Mouse (Mus musculus): ENCODE measurements around the gene Gpc6. TPM values are rescaled to one million over a fixed set of nuclear protein-coding genes. Genes with fewer than 3 reads are reported as not detected.

The Gpc6 gene
- polyA plus RNA-seq, 1 experiment from 2014 or later, result 14.5 TPM

GRCm38 (mm10) chr14:117881112-117881511 lies 956.0 kb downstream of the Gpc6 start:
- H3K9me3 ChIP-seq (ENCODE audit: control insufficient read depth, low read length), result no peaks in the 10 kb centered on the region
- ATAC-seq (ENCODE audit: insufficient number of reproducible peaks, insufficient read depth, low FRiP score, low read depth), result no peak
- no peaks in the 10 kb centered on the region for H3K36me3 ChIP-seq (ENCODE audit: control insufficient read depth, insufficient read depth, low read length)
- H3K4me1 ChIP-seq (ENCODE audit: control insufficient read depth in 2 of 2, insufficient read depth in 2 of 2, low read length in 2 of 2), result no peaks in the 10 kb centered on the region
- no peak overlapping the region for H3K27ac ChIP-seq (replicated peaks in 1 of 2; ENCODE audit: control insufficient read depth in 1 of 2, insufficient read depth in 1 of 2, low read depth in 2 of 2, low read length in 2 of 2)
- no peaks in the 10 kb centered on the region for H3K27me3 ChIP-seq (ENCODE audit: control insufficient read depth, insufficient read depth, low read length)
- no peak overlapping the region for H3K9ac ChIP-seq (ENCODE audit: low read length)
- no peak overlapping the region for H3K4me2 ChIP-seq (ENCODE audit: low read length)
- WGBS, result 67% methylated on average over 6 of the region's 6 CpGs
- no peak overlapping the region for H3K4me3 ChIP-seq (ENCODE audit: control insufficient read depth in 1 of 2, insufficient read depth in 1 of 2, low read depth in 1 of 2, low read length in 2 of 2)

- Histone ChIP-seq H3K4me3 (ENCODE audit: control insufficient read depth in 1 of 2, insufficient read depth in 1 of 2, low read depth in 1 of 2, low read length in 2 of 2) (no peak overlapping the region), H3K27me3 (ENCODE audit: control insufficient read depth, insufficient read depth, low read length) (no peaks in the 10 kb centered on the region), H3K9me3 (ENCODE audit: control insufficient read depth, low read length) (no peaks in the 10 kb centered on the region), H3K4me1 (ENCODE audit: control insufficient read depth in 2 of 2, insufficient read depth in 2 of 2, low read length in 2 of 2) (no peaks in the 10 kb centered on the region), H3K9ac (ENCODE audit: low read length) (no peak overlapping the region), H3K27ac (replicated peaks in 1 of 2; ENCODE audit: control insufficient read depth in 1 of 2, insufficient read depth in 1 of 2, low read depth in 2 of 2, low read length in 2 of 2) (no peak overlapping the region), H3K36me3 (ENCODE audit: control insufficient read depth, insufficient read depth, low read length) (no peaks in the 10 kb centered on the region), H3K4me2 (ENCODE audit: low read length) (no peak overlapping the region)
- ATAC-seq (ENCODE audit: insufficient number of reproducible peaks, insufficient read depth, low FRiP score, low read depth), result no peak
- 54% methylated on average over 3 of the region's 3 CpGs for WGBS
Measured at GRCm38 (mm10) chr14:117882222-117882621, 957.1 kb downstream of the Gpc6 start.

- WGBS, result 57% methylated on average over 2 of the region's 2 CpGs
- no peaks in the 10 kb centered on the region for H3K9me3 ChIP-seq (ENCODE audit: control insufficient read depth, low read length)
Measured at GRCm38 (mm10) chr14:117889653-117890052, 964.5 kb downstream of the Gpc6 start.

GRCm38 (mm10) chr14:117891426-117891825 lies 966.3 kb downstream of the Gpc6 start:
- H3K36me3 ChIP-seq (ENCODE audit: control insufficient read depth, insufficient read depth, low read length), result no peaks in the 10 kb centered on the region
- 40% methylated on average over 7 of the region's 7 CpGs for WGBS
- H3K9ac ChIP-seq (ENCODE audit: low read length), result no peak overlapping the region
- H3K9me3 ChIP-seq (ENCODE audit: control insufficient read depth, low read length), result no peaks in the 10 kb centered on the region
- peaks cover 0 to 2% of the 10 kb centered on the region in 2 experiments; a peak in 1 of 4 replicates for H3K4me1 ChIP-seq (ENCODE audit: control insufficient read depth in 2 of 2, insufficient read depth in 2 of 2, low read length in 2 of 2)
- no peak overlapping the region for H3K4me3 ChIP-seq (ENCODE audit: control insufficient read depth in 1 of 2, insufficient read depth in 1 of 2, low read depth in 1 of 2, low read length in 2 of 2)
- no peaks in the 10 kb centered on the region; the same call in 1 of the 2 replicates for H3K27me3 ChIP-seq (ENCODE audit: control insufficient read depth, insufficient read depth, low read length)
- no peak for ATAC-seq (ENCODE audit: insufficient number of reproducible peaks, insufficient read depth, low FRiP score, low read depth)
- H3K4me2 ChIP-seq (ENCODE audit: low read length), result no peak overlapping the region
- no peak overlapping the region for H3K27ac ChIP-seq (replicated peaks in 1 of 2; ENCODE audit: control insufficient read depth in 1 of 2, insufficient read depth in 1 of 2, low read depth in 2 of 2, low read length in 2 of 2)

More at GRCm38 (mm10) chr14:117889653-117890052, 964.5 kb downstream of the Gpc6 start:
- H3K36me3 ChIP-seq (ENCODE audit: control insufficient read depth, insufficient read depth, low read length), result no peaks in the 10 kb centered on the region
- no peak overlapping the region for H3K4me2 ChIP-seq (ENCODE audit: low read length)
- no peak overlapping the region for H3K27ac ChIP-seq (replicated peaks in 1 of 2; ENCODE audit: control insufficient read depth in 1 of 2, insufficient read depth in 1 of 2, low read depth in 2 of 2, low read length in 2 of 2)
- H3K4me3 ChIP-seq (ENCODE audit: control insufficient read depth in 1 of 2, insufficient read depth in 1 of 2, low read depth in 1 of 2, low read length in 2 of 2), result no peak overlapping the region
- peaks cover 0 to 2% of the 10 kb centered on the region in 2 experiments; a peak in 1 of 4 replicates for H3K4me1 ChIP-seq (ENCODE audit: control insufficient read depth in 2 of 2, insufficient read depth in 2 of 2, low read length in 2 of 2)
- H3K27me3 ChIP-seq (ENCODE audit: control insufficient read depth, insufficient read depth, low read length), result no peaks in the 10 kb centered on the region; the same call in 1 of the 2 replicates
- ATAC-seq (ENCODE audit: insufficient number of reproducible peaks, insufficient read depth, low FRiP score, low read depth), result no peak
- no peak overlapping the region for H3K9ac ChIP-seq (ENCODE audit: low read length)

GRCm38 (mm10) chr14:117892026-117892425 lies 966.9 kb downstream of the Gpc6 start:
- Histone ChIP-seq H3K9me3 (ENCODE audit: control insufficient read depth, low read length) (no peaks in the 10 kb centered on the region), H3K4me2 (ENCODE audit: low read length) (no peak overlapping the region), H3K9ac (ENCODE audit: low read length) (no peak overlapping the region), H3K27ac (replicated peaks in 1 of 2; ENCODE audit: control insufficient read depth in 1 of 2, insufficient read depth in 1 of 2, low read depth in 2 of 2, low read length in 2 of 2) (no peak overlapping the region), H3K36me3 (ENCODE audit: control insufficient read depth, insufficient read depth, low read length) (no peaks in the 10 kb centered on the region), H3K4me3 (ENCODE audit: control insufficient read depth in 1 of 2, insufficient read depth in 1 of 2, low read depth in 1 of 2, low read length in 2 of 2) (no peak overlapping the region), H3K27me3 (ENCODE audit: control insufficient read depth, insufficient read depth, low read length) (no peaks in the 10 kb centered on the region; the same call in none of the 2 replicates), H3K4me1 (ENCODE audit: control insufficient read depth in 2 of 2, insufficient read depth in 2 of 2, low read length in 2 of 2) (peaks cover 0 to 2% of the 10 kb centered on the region in 2 experiments; a peak in 1 of 4 replicates)
- WGBS, result 79% methylated on average over 4 of the region's 4 CpGs
- ATAC-seq (ENCODE audit: insufficient number of reproducible peaks, insufficient read depth, low FRiP score, low read depth), result no peak

- WGBS, result 79% methylated on average over 10 of the region's 10 CpGs
- H3K9me3 ChIP-seq (ENCODE audit: control insufficient read depth, low read length), result no peaks in the 10 kb centered on the region
- H3K4me1 ChIP-seq (ENCODE audit: control insufficient read depth in 2 of 2, insufficient read depth in 2 of 2, low read length in 2 of 2), result peaks cover 0 to 2% of the 10 kb centered on the region in 2 experiments; a peak in 1 of 4 replicates
- H3K4me2 ChIP-seq (ENCODE audit: low read length), result peak overlapping the region; percentile 16; the same call in 1 of the 2 replicates
- no peak overlapping the region for H3K27ac ChIP-seq (replicated peaks in 1 of 2; ENCODE audit: control insufficient read depth in 1 of 2, insufficient read depth in 1 of 2, low read depth in 2 of 2, low read length in 2 of 2)
- H3K4me3 ChIP-seq (ENCODE audit: control insufficient read depth in 1 of 2, insufficient read depth in 1 of 2, low read depth in 1 of 2, low read length in 2 of 2), result no peak overlapping the region
- H3K27me3 ChIP-seq (ENCODE audit: control insufficient read depth, insufficient read depth, low read length), result peaks cover 3% of the 10 kb centered on the region
- no peaks in the 10 kb centered on the region for H3K36me3 ChIP-seq (ENCODE audit: control insufficient read depth, insufficient read depth, low read length)
- no peak for ATAC-seq (ENCODE audit: insufficient number of reproducible peaks, insufficient read depth, low FRiP score, low read depth)
- no peak overlapping the region for H3K9ac ChIP-seq (ENCODE audit: low read length)
Measured at GRCm38 (mm10) chr14:117894869-117895538, 969.9 kb downstream of the Gpc6 start.

- H3K27ac ChIP-seq (replicated peaks in 1 of 2; ENCODE audit: control insufficient read depth in 1 of 2, insufficient read depth in 1 of 2, low read depth in 2 of 2, low read length in 2 of 2), result no peak overlapping the region; a peak in 1 of 4 replicates
- peaks cover 3% of the 10 kb centered on the region for H3K27me3 ChIP-seq (ENCODE audit: control insufficient read depth, insufficient read depth, low read length)
- 83% methylated on average over 16 of the region's 16 CpGs for WGBS
- no peaks in the 10 kb centered on the region for H3K36me3 ChIP-seq (ENCODE audit: control insufficient read depth, insufficient read depth, low read length)
- no peak overlapping the region for H3K4me3 ChIP-seq (ENCODE audit: control insufficient read depth in 1 of 2, insufficient read depth in 1 of 2, low read depth in 1 of 2, low read length in 2 of 2)
- H3K9ac ChIP-seq (ENCODE audit: low read length), result no peak overlapping the region
- ATAC-seq (ENCODE audit: insufficient number of reproducible peaks, insufficient read depth, low FRiP score, low read depth), result no peak
- peaks cover 0 to 2% of the 10 kb centered on the region in 2 experiments; a peak in 1 of 4 replicates for H3K4me1 ChIP-seq (ENCODE audit: control insufficient read depth in 2 of 2, insufficient read depth in 2 of 2, low read length in 2 of 2)
- peak overlapping the region; percentile 16; the same call in 1 of the 2 replicates for H3K4me2 ChIP-seq (ENCODE audit: low read length)
- H3K9me3 ChIP-seq (ENCODE audit: control insufficient read depth, low read length), result no peaks in the 10 kb centered on the region
Measured at GRCm38 (mm10) chr14:117895539-117895912, 970.4 kb downstream of the Gpc6 start.

Data from heart, embryonic 14.5 days (tissue).